Mouse (Mus musculus): ENCODE measurements around the gene Hist1h3h. TPM values are rescaled to one million over a fixed set of nuclear protein-coding genes. Genes with fewer than 3 reads are reported as not detected.
"Not testable (repeated sequence)": the region's sequence is repeated elsewhere in the genome, so short reads cannot be mapped to it uniquely, and the experiment has no call there.

Hist1h3h gene
- polyA plus RNA-seq, 1 experiment = 100 TPM

GRCm38 (mm10) chr13:21734906-21735767, 17.7 kb downstream of the Hist1h3h start, which contains the start of gene Hist1h4j:
Hist1h4j (plus strand) TSS chr13:21735064.
- not testable (repeated sequence) for H3K4me1 ChIP-seq (ENCODE audit: control insufficient read depth, insufficient read depth, insufficient read length, low read length); H3K27me3 ChIP-seq (ENCODE audit: control insufficient read depth, insufficient read depth, low read length); H3K36me3 ChIP-seq (ENCODE audit: control insufficient read depth, insufficient read depth, low read length)
- peak; percentile 71; the same call in 1 of the 2 replicates for TF ChIP-seq POLR2A (IDR thresholded peaks at IDR 0.05; ENCODE audit: low read depth, low read length)
- Histone ChIP-seq H3K27ac (ENCODE audit: insufficient read depth, low read depth, low read length) (peak within 1 kb of the TSS; percentile 59), H3K4me3 (ENCODE audit: low read depth, low read length) (peak within 1 kb of the TSS; percentile 61)
- WGBS = under 1% methylated on average over 48 of the region's 56 CpGs

GRCm38 (mm10) chr13:21745006-21745405, 27.5 kb downstream of the Hist1h3h start:
- 29% methylated on average over 1 of the region's 1 CpGs for WGBS
- H3K4me1 ChIP-seq (ENCODE audit: control insufficient read depth, insufficient read depth, insufficient read length, low read length) = peaks cover 3% of the 10 kb centered on the region; the same call in 1 of the 2 replicates
- no peak overlapping the region for H3K27ac ChIP-seq (ENCODE audit: insufficient read depth, low read depth, low read length)
- H3K27me3 ChIP-seq (ENCODE audit: control insufficient read depth, insufficient read depth, low read length) = no peaks in the 10 kb centered on the region
- H3K36me3 ChIP-seq (ENCODE audit: control insufficient read depth, insufficient read depth, low read length) = no peaks in the 10 kb centered on the region; the same call in 1 of the 2 replicates
- H3K4me3 ChIP-seq (ENCODE audit: low read depth, low read length) = no peak overlapping the region
- no peak for TF ChIP-seq POLR2A (IDR thresholded peaks at IDR 0.05; ENCODE audit: low read depth, low read length)

DNA sequence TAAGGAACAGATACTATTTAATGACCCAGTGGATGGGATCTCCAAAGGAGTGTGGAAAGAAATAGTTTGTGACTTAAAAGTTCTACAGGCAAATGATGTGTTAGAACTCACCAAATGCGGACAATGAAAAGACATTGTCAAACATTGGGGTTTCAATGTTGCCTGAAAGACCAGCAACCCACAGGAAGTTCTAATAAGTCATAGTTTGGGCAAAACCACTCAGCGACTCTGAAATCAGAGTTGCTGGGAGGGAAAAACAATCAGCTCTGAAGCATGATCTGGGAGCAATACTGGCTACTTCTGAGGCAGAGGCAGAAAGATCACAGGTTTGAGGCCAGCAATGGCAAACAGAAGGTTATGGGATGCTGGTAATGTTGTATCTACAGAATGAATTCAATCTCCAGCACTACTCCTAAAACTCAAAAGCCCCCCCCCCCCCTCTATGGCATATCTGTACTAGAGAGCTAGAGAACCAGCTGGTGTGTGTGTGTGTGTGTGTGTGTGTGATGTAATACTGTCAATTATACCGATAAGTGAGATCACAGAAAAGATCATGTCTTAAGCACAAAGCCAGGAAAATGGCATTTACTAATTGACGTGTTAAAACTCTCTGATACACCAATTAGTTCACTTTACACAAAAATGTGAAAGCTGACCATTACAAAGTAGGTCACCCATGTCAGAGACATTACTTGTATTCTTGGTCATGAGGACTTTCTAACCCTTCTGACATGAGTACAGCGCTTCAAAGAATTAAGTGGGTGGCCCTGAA, 32.1 kb downstream of the Hist1h3h start:
- peaks cover 3% of the 10 kb centered on the region; the same call in 1 of the 2 replicates for H3K4me1 ChIP-seq (ENCODE audit: control insufficient read depth, insufficient read depth, insufficient read length, low read length)
- H3K4me3 ChIP-seq (ENCODE audit: low read depth, low read length) = peak overlapping the region; percentile 66
- WGBS = 2% methylated on average over 5 of the region's 5 CpGs
- TF ChIP-seq CTCF (IDR thresholded peaks at IDR 0.05; ENCODE audit: extremely low read depth, insufficient read length, insufficient replicate concordance, low read depth, low read length) = no peak
- no peak for TF ChIP-seq POLR2A (IDR thresholded peaks at IDR 0.05; ENCODE audit: low read depth, low read length)
- H3K27me3 ChIP-seq (ENCODE audit: control insufficient read depth, insufficient read depth, low read length) = no peaks in the 10 kb centered on the region
- no peaks in the 10 kb centered on the region; the same call in 1 of the 2 replicates for H3K36me3 ChIP-seq (ENCODE audit: control insufficient read depth, insufficient read depth, low read length)
- H3K27ac ChIP-seq (ENCODE audit: insufficient read depth, low read depth, low read length) = peak overlapping the region; percentile 71

GRCm38 (mm10) chr13:21750159-21751017, 32.9 kb downstream of the Hist1h3h start, which contains the start of gene Hist1h4k:
Hist1h4k (minus strand) TSS chr13:21750505.
- not testable (repeated sequence) for H3K27me3 ChIP-seq (ENCODE audit: control insufficient read depth, insufficient read depth, low read length); H3K4me1 ChIP-seq (ENCODE audit: control insufficient read depth, insufficient read depth, insufficient read length, low read length); H3K36me3 ChIP-seq (ENCODE audit: control insufficient read depth, insufficient read depth, low read length)
- under 1% methylated on average over 54 of the region's 56 CpGs for WGBS
- TF ChIP-seq POLR2A (IDR thresholded peaks at IDR 0.05; ENCODE audit: low read depth, low read length) = peak; percentile 89
- Histone ChIP-seq H3K27ac (ENCODE audit: insufficient read depth, low read depth, low read length) (peak within 1 kb of the TSS; percentile 71), H3K4me3 (ENCODE audit: low read depth, low read length) (peak within 1 kb of the TSS; percentile 66)

DNA sequence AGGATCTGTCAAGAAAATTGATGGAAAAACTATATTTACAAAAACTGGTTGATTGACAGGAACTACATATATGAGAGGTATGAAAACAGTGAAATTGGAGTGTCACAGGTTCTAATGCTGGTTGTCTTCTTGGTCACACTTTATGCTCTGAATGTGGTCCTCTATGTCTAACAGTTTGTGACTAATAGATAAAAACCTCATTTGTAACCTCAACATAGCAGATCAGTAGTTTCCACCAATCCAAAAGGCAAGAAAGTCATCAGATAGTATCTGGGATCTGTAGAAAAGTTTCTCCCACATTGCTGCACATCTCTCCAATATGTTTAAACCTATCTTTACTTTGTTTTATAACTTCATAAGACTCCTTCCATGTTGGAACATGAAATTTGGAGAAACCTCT, 34.0 kb downstream of the Hist1h3h start:
- no peak for TF ChIP-seq CTCF (IDR thresholded peaks at IDR 0.05; ENCODE audit: extremely low read depth, insufficient read length, insufficient replicate concordance, low read depth, low read length)
- no peak for TF ChIP-seq POLR2A (IDR thresholded peaks at IDR 0.05; ENCODE audit: low read depth, low read length)
- Histone ChIP-seq H3K4me3 (ENCODE audit: low read depth, low read length) (no peak overlapping the region), H3K36me3 (ENCODE audit: control insufficient read depth, insufficient read depth, low read length) (no peaks in the 10 kb centered on the region; the same call in 1 of the 2 replicates), H3K27ac (ENCODE audit: insufficient read depth, low read depth, low read length) (no peak overlapping the region), H3K27me3 (ENCODE audit: control insufficient read depth, insufficient read depth, low read length) (no peaks in the 10 kb centered on the region), H3K4me1 (ENCODE audit: control insufficient read depth, insufficient read depth, insufficient read length, low read length) (peaks cover 3% of the 10 kb centered on the region; the same call in 1 of the 2 replicates)

DNA sequence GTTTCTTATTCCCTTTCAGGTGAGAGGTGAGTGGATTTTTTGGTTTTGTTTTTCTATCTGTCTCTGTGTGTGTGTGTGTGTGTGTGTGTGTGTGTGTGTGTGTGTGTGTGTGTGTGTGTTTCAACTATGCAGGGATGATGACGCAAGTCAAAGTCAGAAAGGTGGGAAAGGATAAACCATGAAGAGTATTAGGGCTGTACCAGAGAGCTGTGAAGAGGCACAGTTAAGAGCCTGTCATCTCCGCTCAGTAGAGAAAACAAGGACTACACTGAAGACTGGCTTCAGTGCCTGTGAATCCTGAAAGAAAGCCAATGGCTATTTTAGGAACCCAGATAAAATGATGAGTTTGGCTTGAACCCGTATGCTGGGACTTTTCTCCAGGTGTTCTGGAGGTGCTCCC, 34.4 kb downstream of the Hist1h3h start:
- H3K4me3 ChIP-seq (ENCODE audit: low read depth, low read length) = no peak overlapping the region
- no peaks in the 10 kb centered on the region for H3K36me3 ChIP-seq (ENCODE audit: control insufficient read depth, insufficient read depth, low read length)
- TF ChIP-seq POLR2A (IDR thresholded peaks at IDR 0.05; ENCODE audit: low read depth, low read length) (no peak), CTCF (IDR thresholded peaks at IDR 0.05; ENCODE audit: extremely low read depth, insufficient read length, insufficient replicate concordance, low read depth, low read length) (no peak)
- H3K4me1 ChIP-seq (ENCODE audit: control insufficient read depth, insufficient read depth, insufficient read length, low read length) = peaks cover 3% of the 10 kb centered on the region; the same call in 1 of the 2 replicates
- H3K27ac ChIP-seq (ENCODE audit: insufficient read depth, low read depth, low read length) = no peak overlapping the region
- WGBS = 74% methylated on average over 3 of the region's 3 CpGs
- no peaks in the 10 kb centered on the region for H3K27me3 ChIP-seq (ENCODE audit: control insufficient read depth, insufficient read depth, low read length)
